Mouse (Mus musculus): ENCODE data around the gene Abhd18.

The Abhd18 gene

GRCm38 (mm10) chr3:40950601-40951201 lies 103.9 kb downstream of the Abhd18 start:
- peak; percentile 81 for DNase-seq (ENCODE audit: low read depth, low spot score)

GRCm38 (mm10) chr3:40951365-40951764 lies 104.6 kb downstream of the Abhd18 start:
- no peak for DNase-seq (ENCODE audit: low read depth, low spot score)

GRCm38 (mm10) chr3:40952606-40953005 lies 105.8 kb downstream of the Abhd18 start:
- no peak for DNase-seq (ENCODE audit: low read depth, low spot score)

DNA sequence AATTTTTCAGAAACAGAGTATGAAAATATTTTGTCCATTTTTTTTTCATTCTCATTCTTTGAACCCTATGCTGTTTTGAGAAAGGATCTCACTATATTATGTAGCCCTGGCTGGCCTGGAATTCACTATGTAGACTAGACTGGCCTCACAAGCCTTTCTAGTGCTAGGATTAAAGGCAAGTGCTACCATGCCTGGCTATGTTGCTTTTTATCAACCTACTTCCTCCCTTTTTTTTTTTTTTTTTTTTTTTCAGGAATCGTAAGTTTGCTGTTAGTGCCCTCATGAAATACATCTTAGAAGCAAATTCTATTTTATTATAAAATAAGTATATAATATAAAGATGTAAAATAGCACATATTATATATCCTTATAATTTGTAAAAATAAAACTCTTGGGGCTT lies 108.0 kb downstream of the Abhd18 start:
- no peak for DNase-seq (ENCODE audit: low read depth, low spot score)

DNA sequence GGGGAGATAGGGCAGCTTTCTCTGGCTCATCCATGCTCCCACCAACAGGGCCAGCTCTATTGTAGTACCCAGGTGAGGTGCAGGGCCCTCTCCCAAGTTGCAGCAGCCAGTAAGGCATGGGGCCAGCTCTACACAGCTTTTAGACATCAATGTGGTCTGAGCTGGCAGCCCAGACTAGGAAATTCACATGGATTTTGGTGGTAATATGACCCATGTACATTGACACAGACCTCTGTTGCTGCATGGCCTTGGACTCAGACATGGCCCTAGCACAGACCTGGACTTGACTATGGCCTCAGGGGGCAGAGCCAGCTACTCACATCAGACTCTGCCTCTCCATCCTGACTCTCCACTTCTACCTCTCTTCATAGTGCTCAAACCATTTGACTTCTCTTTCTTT lies 112.1 kb downstream of the Abhd18 start:
- no peak for DNase-seq (ENCODE audit: low read depth, low spot score)

GRCm38 (mm10) chr3:40980758-40981157 lies 134.0 kb downstream of the Abhd18 start:
- DNase-seq (ENCODE audit: low read depth, low spot score) = no peak

- no peak for DNase-seq (ENCODE audit: low read depth, low spot score)
Measured at GRCm38 (mm10) chr3:40987539-40987938, 140.8 kb downstream of the Abhd18 start.
